Comparison of ENCODE assay signal across 11 mouse cellular contexts in genomic region chr7:40738174-40738573, GRCm38 (mm10).
"Had no signal": no experiment of that assay in that cellular context is flagged by ENCODE, and none has a peak within 500 bp of the region (broad histone marks: within the 10 kb centered on the region; RNA-seq: fewer than 3 reads in every experiment).

No protein-coding gene starts in this region.

- H3K36me3 ChIP-seq: neural tube, embryonic 15.5 days; stomach, embryonic 15.5 days had no signal

- H3K9ac ChIP-seq: neural tube, embryonic 15.5 days; stomach, embryonic 15.5 days had no signal

- H3K4me3 ChIP-seq: neural tube, embryonic 15.5 days; stomach, embryonic 15.5 days had no signal

- DNase-seq: retina, postnatal 1 day; spleen, adult 18-20 months; thymus, adult 18-20 months; thymus, adult 2 months; thymus, postnatal 14 days; thymus, postnatal 25 days; thymus, postnatal 36 days; thymus, postnatal 4 days had no signal

- H3K27ac ChIP-seq: neural tube, embryonic 15.5 days; stomach, embryonic 15.5 days; stomach, postnatal 0 days had no signal

- H3K9me3 ChIP-seq: neural tube, embryonic 15.5 days; stomach, embryonic 15.5 days had no signal

- H3K4me1 ChIP-seq: stomach, embryonic 15.5 days had no signal

- H3K27me3 ChIP-seq: neural tube, embryonic 15.5 days; stomach, embryonic 15.5 days had no signal

- H3K4me2 ChIP-seq: neural tube, embryonic 15.5 days; stomach, embryonic 15.5 days had no signal
